Mouse (Mus musculus) left cerebral cortex, adult 11 months (tissue): ENCODE results near the gene Col4a4.

Experiments used
- DNase-seq: peaks from one replicate; pipeline ENCODE4 v3.0.0; 2022; ENCODE audit warnings: low spot score

Gene Col4a4

DNA sequence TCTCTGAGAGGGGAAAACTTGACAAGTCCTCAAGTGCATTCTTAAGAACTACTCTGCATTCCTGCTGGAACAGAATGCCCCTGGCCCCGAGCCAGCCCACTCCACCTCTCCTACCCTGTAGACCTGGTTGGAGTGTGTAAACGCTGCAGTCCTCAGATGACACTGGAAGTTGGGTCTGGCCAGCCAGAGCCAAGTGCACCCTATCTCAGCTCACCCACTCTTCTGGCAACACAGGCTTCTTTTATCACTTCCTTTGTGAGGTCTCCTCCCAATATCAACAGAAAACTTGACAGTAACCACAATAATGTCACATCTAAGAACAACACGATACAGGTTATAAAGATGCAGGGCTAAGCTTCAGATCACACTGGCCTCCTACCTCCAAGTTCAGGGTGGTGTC, 8.7 kb downstream of the Col4a4 start:
- DNase-seq, result no peak

DNA sequence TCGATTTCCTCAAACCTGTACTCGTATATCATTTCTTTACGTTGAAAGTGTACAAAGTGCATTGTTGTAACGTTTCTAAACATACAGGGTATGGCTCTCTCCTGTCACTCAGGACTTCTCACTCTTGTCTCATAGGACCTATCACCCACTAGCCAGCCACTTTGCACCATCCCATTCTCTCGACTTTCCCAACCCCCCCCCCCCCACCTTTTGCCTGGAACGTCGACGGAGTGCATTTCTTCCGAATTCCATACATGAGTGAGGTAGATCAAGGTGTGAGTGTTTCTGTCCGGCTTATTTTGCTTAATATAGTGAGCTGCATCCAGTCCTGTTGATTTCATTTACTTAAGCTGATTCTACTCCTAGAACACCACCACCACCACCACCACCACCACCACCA, 9.3 kb downstream of the Col4a4 start:
- no peak for DNase-seq

DNA sequence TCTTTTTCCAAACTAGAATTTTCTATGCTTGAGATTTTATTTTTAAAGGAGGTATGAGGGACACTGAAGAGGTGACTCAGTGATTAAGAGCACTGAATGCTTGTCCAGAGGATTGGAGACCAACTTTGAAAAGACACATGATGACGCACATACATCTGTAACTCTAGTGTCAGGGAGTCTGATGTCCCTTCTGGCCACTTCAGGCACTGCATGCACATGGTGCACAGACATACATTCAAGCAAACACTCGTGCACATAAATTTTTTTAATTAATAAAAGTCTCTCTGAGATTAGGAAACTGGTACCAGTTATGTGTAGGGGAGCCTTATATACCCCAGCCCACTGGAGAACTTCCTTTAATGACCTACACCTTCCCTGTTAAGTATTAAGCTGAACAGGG, 10.5 kb downstream of the Col4a4 start:
- no peak for DNase-seq

DNA sequence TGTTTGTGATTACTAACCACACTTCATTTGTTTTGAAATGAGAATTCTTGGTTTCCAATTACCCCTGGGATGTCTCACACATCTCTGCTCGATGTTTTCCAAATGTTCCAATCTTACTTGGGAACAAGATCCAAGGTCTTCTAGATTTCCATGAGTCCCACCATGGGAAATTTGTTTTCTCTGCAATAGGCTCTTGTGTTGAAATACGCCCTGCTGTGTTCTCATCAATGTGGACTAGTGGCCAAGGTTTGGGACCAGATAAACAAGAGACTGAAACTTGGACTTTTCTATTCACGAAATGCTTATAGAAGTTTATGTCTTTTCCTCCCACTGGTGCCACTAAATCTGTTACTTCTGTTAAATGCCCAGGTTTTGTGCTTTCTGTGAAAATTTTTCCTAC, 11.0 kb downstream of the Col4a4 start:
- no peak for DNase-seq

- DNase-seq, result no peak
Observed at GRCm38 (mm10) chr1:82571758-82572157, 14.9 kb downstream of the Col4a4 start.

DNA sequence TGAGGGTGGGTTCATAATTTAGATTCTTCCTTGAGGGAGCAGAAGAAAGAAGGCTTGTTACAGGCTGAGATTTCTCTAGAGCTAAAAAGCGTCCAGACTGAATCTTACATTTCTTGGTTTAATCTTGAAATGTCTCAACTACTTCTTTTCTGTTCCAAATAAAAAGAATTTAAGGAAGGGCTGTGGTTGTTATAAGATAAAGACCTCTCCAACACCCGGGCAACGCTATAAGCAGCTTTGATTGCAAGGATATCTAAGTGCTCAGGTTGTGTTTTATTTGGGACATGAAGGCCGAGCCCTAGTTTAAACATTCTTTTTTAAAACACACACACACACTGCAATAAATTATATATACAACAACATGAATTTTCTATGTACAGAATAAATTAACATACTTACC, 17.2 kb downstream of the Col4a4 start:
- no peak for DNase-seq

DNA sequence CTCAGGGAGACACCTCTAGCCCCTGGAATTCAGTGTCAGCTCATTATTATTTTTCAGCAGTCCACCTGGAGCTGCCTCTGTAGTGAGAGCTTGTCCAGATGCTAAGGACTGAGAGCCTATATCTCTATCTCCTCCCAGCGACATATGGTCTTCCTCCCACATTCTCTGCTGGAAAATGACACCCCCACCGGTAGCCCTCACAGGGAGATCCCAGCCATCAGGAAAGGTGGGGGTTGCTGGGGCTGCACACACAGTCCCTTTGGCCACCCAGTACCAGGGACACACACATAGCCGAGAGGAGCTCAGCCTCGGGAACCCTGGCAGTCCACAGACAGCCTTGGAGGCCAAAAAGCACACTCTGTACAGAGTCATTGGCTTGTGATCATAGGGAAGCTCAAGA, 26.4 kb downstream of the Col4a4 start:
- no peak for DNase-seq

GRCm38 (mm10) chr1:82554889-82555288, 31.8 kb downstream of the Col4a4 start:
- no peak for DNase-seq

DNA sequence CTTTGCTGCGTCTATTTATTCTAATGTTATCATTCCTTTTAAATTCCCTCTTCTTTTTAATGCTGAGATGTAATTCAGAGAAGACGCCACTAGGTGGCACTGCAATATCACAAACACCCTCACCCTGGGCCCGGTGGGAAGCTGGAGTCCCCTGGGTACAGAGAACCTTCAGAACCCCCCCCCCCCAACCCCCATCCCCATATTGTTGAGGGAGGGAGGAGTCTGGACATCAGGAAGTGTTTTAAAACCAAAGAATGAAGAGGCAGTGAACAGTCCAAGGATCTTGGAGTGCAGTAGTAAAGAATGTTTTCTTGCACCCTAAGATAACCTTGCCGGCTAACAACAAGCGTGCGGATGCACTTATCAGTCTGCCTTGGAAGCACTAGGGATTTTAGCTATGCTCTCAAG, 32.2 kb downstream of the Col4a4 start:
- DNase-seq, result no peak

DNA sequence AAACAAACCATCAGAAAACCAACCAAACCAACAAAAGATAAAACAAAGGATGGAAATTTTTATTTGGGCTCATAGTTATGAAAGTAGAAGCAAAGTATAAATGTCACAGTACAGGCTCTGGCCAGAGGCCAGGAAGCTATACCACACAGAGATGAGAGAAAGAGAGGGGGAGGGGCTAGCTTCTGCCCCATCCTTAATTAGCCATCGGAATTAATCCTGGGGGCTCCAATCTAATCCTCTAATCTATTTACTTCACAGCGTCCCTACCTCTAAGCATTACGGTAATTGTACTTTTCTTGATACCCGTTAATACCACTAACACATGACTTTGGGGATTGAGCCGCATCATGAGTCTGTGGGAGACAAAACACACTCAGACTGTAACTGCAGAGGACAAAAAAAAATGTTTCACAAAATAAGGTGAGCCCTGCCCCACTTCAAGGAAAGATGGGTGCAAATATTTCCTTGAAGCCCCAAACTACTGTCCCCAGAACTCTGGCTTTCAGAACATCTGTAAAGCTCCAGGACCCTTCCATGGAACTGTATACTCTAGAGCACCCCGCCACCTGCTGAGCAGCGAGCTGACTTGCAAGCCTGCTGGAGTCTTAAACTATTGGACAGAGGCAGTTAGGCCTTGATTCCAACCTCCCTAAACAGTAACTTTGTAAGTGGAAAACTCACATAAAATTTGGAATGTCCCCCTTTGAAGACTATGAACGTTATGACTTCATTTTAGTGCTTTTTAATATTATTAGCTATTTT, 41.3 kb downstream of the Col4a4 start:
- no peak for DNase-seq

- no peak for DNase-seq
Observed at GRCm38 (mm10) chr1:82544419-82545185, 42.0 kb downstream of the Col4a4 start.

GRCm38 (mm10) chr1:82543934-82544333, 42.7 kb downstream of the Col4a4 start:
- DNase-seq, result no peak

GRCm38 (mm10) chr1:82540056-82540455, 46.6 kb downstream of the Col4a4 start:
- no peak for DNase-seq

- DNase-seq, result no peak
Observed at GRCm38 (mm10) chr1:82537848-82538247, 48.8 kb downstream of the Col4a4 start.

- no peak for DNase-seq
Observed at GRCm38 (mm10) chr1:82536515-82537174, 50.0 kb downstream of the Col4a4 start.

GRCm38 (mm10) chr1:82527931-82528330, 58.7 kb downstream of the Col4a4 start:
- DNase-seq, result no peak

DNA sequence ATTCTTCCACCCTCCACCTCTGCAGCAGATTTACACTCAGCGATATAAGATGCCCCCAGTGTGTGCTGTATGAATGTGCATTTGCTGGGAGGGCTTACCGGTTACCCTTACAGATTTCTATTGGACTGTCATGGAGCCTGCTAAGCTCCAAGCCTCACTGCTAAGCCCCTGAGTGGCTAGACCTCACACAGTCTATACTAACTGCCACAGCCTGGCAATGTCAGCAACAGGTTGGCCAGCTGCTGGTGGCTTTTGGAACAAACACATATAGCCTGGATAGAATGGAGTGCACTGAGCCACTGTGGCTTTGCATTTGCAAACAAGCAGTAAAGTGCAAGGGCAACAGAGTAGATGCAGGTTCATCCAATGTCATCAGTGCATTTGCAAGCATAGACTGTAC, 94.7 kb downstream of the Col4a4 start:
- DNase-seq, result no peak

DNA sequence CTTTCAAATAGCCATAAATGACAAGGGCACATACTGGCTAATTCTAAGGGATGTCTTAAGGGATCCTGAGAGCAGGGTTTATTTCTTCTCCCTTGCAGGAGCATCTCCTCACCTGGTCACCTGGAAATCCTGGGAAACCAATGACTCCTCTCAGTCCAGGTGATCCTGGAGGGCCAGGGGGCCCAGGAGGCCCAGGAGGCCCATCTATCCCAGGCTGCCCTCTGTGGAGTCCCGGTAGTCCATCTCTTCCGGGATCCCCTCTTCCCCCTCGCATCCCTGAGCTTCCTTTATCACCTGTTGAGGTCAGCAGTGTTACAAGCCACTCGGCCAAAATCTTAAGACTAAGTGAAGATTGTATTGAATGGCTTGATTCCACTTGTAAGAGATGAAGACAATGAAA, 100.3 kb downstream of the Col4a4 start:
- no peak for DNase-seq

GRCm38 (mm10) chr1:82482371-82482770, 104.3 kb downstream of the Col4a4 start:
- no peak for DNase-seq

GRCm38 (mm10) chr1:82479696-82480487, 106.8 kb downstream of the Col4a4 start:
- no peak for DNase-seq

DNA sequence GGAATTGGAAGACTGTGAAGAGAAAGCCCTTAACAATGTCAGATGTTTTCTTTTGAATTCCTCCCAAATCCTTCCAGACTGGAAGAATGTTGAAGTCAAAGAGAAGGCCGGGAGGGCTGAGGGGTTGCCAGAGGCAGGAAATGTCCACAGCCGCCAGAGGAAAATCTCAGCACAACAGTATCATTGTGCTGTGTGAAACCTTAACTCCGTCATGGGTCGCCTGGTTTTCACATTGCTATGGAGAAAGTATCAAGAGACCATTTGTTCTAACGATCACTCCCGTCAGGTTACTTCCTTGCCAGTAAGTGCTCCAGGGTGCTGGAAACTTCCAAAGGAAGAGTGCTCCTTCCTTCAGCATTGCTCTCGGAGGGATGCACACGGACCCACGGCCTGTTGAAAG, 109.9 kb downstream of the Col4a4 start:
- no peak for DNase-seq

- DNase-seq, result no peak
Observed at GRCm38 (mm10) chr1:82476256-82476655, 110.4 kb downstream of the Col4a4 start.
